Comparison of ENCODE assay signal across 9 mouse cellular contexts in the genomic region with DNA sequence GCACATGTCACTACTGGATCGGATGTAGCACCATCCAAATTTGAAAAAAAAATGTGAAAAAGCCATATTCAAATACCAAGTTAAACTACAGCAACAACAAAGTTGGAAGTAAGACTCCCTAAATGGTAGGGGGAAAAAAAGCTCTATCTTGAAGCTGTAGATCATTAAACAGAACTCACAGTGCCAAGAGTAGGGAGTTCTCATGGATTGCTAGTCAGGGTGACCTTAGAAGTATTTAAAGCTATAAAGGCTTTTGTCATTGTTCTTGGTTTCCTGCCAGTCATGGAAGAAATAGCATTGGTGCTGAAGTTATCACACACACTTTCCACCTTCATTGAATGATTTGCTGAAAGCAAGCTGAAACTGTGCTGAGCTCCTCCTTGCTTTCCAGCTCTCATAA.
"Had no signal": no experiment of that assay in that cellular context is flagged by ENCODE, and none has a peak within 500 bp of the region (broad histone marks: within the 10 kb centered on the region; RNA-seq: fewer than 3 reads in every experiment).

No protein-coding gene starts in this region.

- H3K4me3 ChIP-seq: left cerebral cortex, adult 2 months; limb, embryonic 10.5 days; liver, embryonic 13.5 days; neural tube, embryonic 12.5 days had no signal

- H3K27ac ChIP-seq: left cerebral cortex, adult 2 months; limb, embryonic 10.5 days; liver, embryonic 13.5 days; neural tube, embryonic 12.5 days; stomach, postnatal 0 days had no signal

- H3K9ac ChIP-seq: liver, embryonic 13.5 days; liver, postnatal 0 days; neural tube, embryonic 12.5 days had no signal

- ATAC-seq: intestine, embryonic 16.5 days; liver, postnatal 0 days had no signal

- H3K27me3 ChIP-seq: liver, embryonic 13.5 days; neural tube, embryonic 12.5 days had no signal

- H3K36me3 ChIP-seq: limb, embryonic 10.5 days; liver, embryonic 13.5 days; neural tube, embryonic 12.5 days had no signal

- DNase-seq: liver, embryonic 13.5 days; liver, postnatal 0 days; midbrain, embryonic 14.5 days; thymus, postnatal 4 days had no signal

- H3K9me3 ChIP-seq: limb, embryonic 10.5 days; liver, embryonic 13.5 days; neural tube, embryonic 12.5 days had no signal

- H3K4me2 ChIP-seq: liver, embryonic 13.5 days; neural tube, embryonic 12.5 days had no signal

- H3K4me1 ChIP-seq: limb, embryonic 10.5 days; liver, embryonic 13.5 days; neural tube, embryonic 12.5 days had no signal
